ENCODE assay signal across 9 mouse cellular contexts in the genomic region with DNA sequence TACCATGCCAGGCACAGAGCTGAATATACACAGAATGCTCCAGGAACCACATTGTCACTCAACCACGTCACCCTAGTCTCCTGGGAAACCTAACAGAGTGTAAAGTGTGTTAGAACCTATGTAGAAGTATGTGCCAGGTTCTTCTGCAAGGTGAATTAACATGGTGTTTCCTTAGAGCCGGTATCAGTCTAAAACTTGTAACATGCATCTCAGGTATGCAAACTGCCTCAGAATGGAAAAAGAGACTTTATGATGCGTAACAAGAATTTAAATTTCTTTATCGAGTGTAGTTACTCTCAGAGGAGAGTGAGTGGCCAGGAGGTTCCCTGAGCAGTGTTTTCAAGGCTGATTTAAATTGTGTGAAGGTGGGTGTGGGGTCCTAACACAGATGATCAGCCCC.
DNase-seq lines count a peak whose midpoint lies in the region; ATAC-seq lines count a peak whose summit lies in the region.
"Had no signal": no experiment of that assay in that cellular context is flagged by ENCODE, and none has a peak within 500 bp of the region (broad histone marks: within the 10 kb centered on the region; RNA-seq: fewer than 3 reads in every experiment).

No protein-coding gene starts in this region.

- intact Hi-C loops in heart, postnatal 14 days (cut with DNase I) = no loop called here

- H3K36me3 ChIP-seq in heart, embryonic 12.5 days = no peaks in the 10 kb centered on the region
- H3K36me3 ChIP-seq in midbrain, embryonic 11.5 days (ENCODE audit: control insufficient read depth, insufficient read depth, low read length) = no peaks in the 10 kb centered on the region
- H3K36me3 ChIP-seq in midbrain, embryonic 16.5 days (ENCODE audit: control insufficient read depth, insufficient read depth, low read length) = no peaks in the 10 kb centered on the region
- H3K36me3 ChIP-seq in limb, embryonic 15.5 days = no peaks in the 10 kb centered on the region
- no peaks in the 10 kb centered on the region for H3K36me3 ChIP-seq in stomach, embryonic 15.5 days

- 69% methylated on average over 4 of the region's 4 CpGs for WGBS in heart, embryonic 12.5 days
- WGBS in midbrain, embryonic 11.5 days = 48% methylated on average over 4 of the region's 4 CpGs
- 44% methylated on average over 4 of the region's 4 CpGs for whole genome bisulfite sequencing in midbrain, embryonic 16.5 days
- WGBS in limb, embryonic 15.5 days = 53% methylated on average over 4 of the region's 4 CpGs
- WGBS in stomach, embryonic 15.5 days = 68% methylated on average over 4 of the region's 4 CpGs

- H3K4me3 ChIP-seq in heart, embryonic 12.5 days = no peak overlapping the region
- no peak overlapping the region for H3K4me3 ChIP-seq in midbrain, embryonic 11.5 days (ENCODE audit: low read depth, low read length)
- H3K4me3 ChIP-seq in midbrain, embryonic 16.5 days (ENCODE audit: low read depth, low read length) = no peak overlapping the region
- H3K4me3 ChIP-seq in limb, embryonic 15.5 days = no peak overlapping the region
- H3K4me3 ChIP-seq in stomach, embryonic 15.5 days (replicated peaks) = no peak overlapping the region

- peaks cover 69% of the 10 kb centered on the region for H3K4me1 ChIP-seq in heart, embryonic 12.5 days (replicated peaks)
- peaks cover 40% of the 10 kb centered on the region for H3K4me1 ChIP-seq in midbrain, embryonic 11.5 days (ENCODE audit: control insufficient read depth, insufficient read depth, low read length)
- H3K4me1 ChIP-seq in midbrain, embryonic 16.5 days (ENCODE audit: control insufficient read depth, insufficient read depth, low read length) = peaks cover 34% of the 10 kb centered on the region
- H3K4me1 ChIP-seq in limb, embryonic 15.5 days = peaks cover 39% of the 10 kb centered on the region
- peaks cover 42% of the 10 kb centered on the region for H3K4me1 ChIP-seq in stomach, embryonic 15.5 days

- H3K27me3 ChIP-seq in heart, embryonic 12.5 days (replicated peaks) = no peaks in the 10 kb centered on the region; the same call in 1 of the 2 replicates
- no peaks in the 10 kb centered on the region for H3K27me3 ChIP-seq in midbrain, embryonic 11.5 days (ENCODE audit: control insufficient read depth, insufficient read depth, low read length)
- H3K27me3 ChIP-seq in midbrain, embryonic 16.5 days (ENCODE audit: control insufficient read depth, insufficient read depth, low read depth, low read length) = no peaks in the 10 kb centered on the region
- H3K27me3 ChIP-seq in limb, embryonic 15.5 days = no peaks in the 10 kb centered on the region
- no peaks in the 10 kb centered on the region for H3K27me3 ChIP-seq in stomach, embryonic 15.5 days (replicated peaks)

- H3K4me2 ChIP-seq in heart, embryonic 12.5 days = peak overlapping the region; percentile 78
- H3K4me2 ChIP-seq in midbrain, embryonic 11.5 days = peak overlapping the region; percentile 43; the same call in 1 of the 2 replicates
- H3K4me2 ChIP-seq in midbrain, embryonic 16.5 days (ENCODE audit: low read length) = no peak overlapping the region
- H3K4me2 ChIP-seq in limb, embryonic 15.5 days = 0 out of 2 replicates have a peak overlapping the region, but pooled peaks have one; percentile 41
- peak overlapping the region; percentile 44 for H3K4me2 ChIP-seq in stomach, embryonic 15.5 days

- DNase-seq in heart, postnatal 14 days = no peak
- DNase-seq in midbrain, embryonic 11.5 days (ENCODE audit: low spot score, missing footprints) = no peak
- DNase-seq in yolk sac, embryonic 10.5 days (ENCODE audit: low spot score) = no peak
- DNase-seq: gastrocnemius, postnatal 14 days had no signal

- ATAC-seq in heart, embryonic 12.5 days (ENCODE audit: insufficient number of reproducible peaks, low FRiP score) = no peak
- no peak for ATAC-seq in midbrain, embryonic 11.5 days (ENCODE audit: low FRiP score)
- no peak for ATAC-seq in midbrain, embryonic 16.5 days
- no peak for ATAC-seq in limb, embryonic 15.5 days (ENCODE audit: insufficient number of reproducible peaks, low FRiP score, low TSS enrichment, low read depth)
- ATAC-seq in stomach, embryonic 15.5 days (ENCODE audit: insufficient read depth, low FRiP score, low read depth) = no peak
- ATAC-seq in erythroblast, adult 5-6 weeks (replicated peaks; ENCODE audit: low FRiP score, poor library complexity, severe bottlenecking) = no peak

- no peak overlapping the region for H3K27ac ChIP-seq in heart, embryonic 12.5 days (ENCODE audit: poor library complexity, severe bottlenecking)
- peak overlapping the region; percentile 67 for H3K27ac ChIP-seq in midbrain, embryonic 11.5 days (ENCODE audit: low read depth, low read length)
- H3K27ac ChIP-seq in midbrain, embryonic 16.5 days (ENCODE audit: low read length) = no peak overlapping the region
- no peak overlapping the region for H3K27ac ChIP-seq in limb, embryonic 15.5 days
- H3K27ac ChIP-seq in stomach, embryonic 15.5 days = no peak overlapping the region

- peak overlapping the region; percentile 43 for H3K9ac ChIP-seq in heart, embryonic 12.5 days
- peak overlapping the region; percentile 40 for H3K9ac ChIP-seq in midbrain, embryonic 11.5 days (ENCODE audit: low read length)
- no peak overlapping the region for H3K9ac ChIP-seq in midbrain, embryonic 16.5 days (ENCODE audit: low read depth, low read length)
- no peak overlapping the region for H3K9ac ChIP-seq in limb, embryonic 15.5 days
- no peak overlapping the region for H3K9ac ChIP-seq in stomach, embryonic 15.5 days

- no peaks in the 10 kb centered on the region for H3K9me3 ChIP-seq in heart, embryonic 12.5 days (replicated peaks)
- H3K9me3 ChIP-seq in midbrain, embryonic 11.5 days (ENCODE audit: control insufficient read depth, low read length) = no peaks in the 10 kb centered on the region
- H3K9me3 ChIP-seq in midbrain, embryonic 16.5 days (replicated peaks; ENCODE audit: control insufficient read depth, low read length, poor library complexity, severe bottlenecking) = no peaks in the 10 kb centered on the region
- no peaks in the 10 kb centered on the region for H3K9me3 ChIP-seq in limb, embryonic 15.5 days
- no peaks in the 10 kb centered on the region for H3K9me3 ChIP-seq in stomach, embryonic 15.5 days

Comparison
In these comparisons a context has a peak if more than half of its experiments do, and no peak if none do; other contexts are left out.
1. H3K9ac ChIP-seq: peak in heart, embryonic 12.5 days (single experiment) and midbrain, embryonic 11.5 days (single experiment); none in midbrain, embryonic 16.5 days (single experiment), limb, embryonic 15.5 days (single experiment) and stomach, embryonic 15.5 days (single experiment).